Mouse (Mus musculus): Measurements from ENCODE around the gene Aco2.

DNA sequence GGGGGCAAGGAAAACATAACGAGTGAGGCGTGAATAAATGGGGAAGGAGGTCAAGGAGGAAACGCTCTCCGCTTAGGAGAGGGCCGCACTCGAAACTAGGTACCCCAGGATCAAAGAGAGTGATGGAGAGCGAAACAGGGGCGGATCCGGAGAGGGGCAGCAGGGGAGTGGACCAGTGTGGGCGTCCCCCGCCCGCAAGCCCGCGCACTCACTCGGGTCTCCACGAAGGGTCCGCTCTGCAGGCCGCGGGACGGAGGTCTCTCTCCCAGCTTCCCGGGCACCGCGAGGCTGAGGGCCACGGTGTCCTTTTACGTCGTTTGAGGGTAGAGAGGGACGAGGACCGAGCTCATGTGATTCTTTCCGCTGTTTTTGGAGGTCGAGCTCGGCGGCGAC lies 14.4 kb upstream of the Aco2 start:
- TF ChIP-seq CTCF (IDR thresholded peaks at IDR 0.05; ENCODE audit: low read depth) (no peak), EP300 (IDR thresholded peaks at IDR 0.05; ENCODE audit: low read depth) (no peak)

Measured in liver, embryonic 14.5 days (tissue).